Mouse (Mus musculus) hindbrain, embryonic 12.5 days (tissue): ENCODE measurements at regions not wholly inside any gene's neighbourhood (a gene's known extent, or its start where the extent isn't known, plus 50 kb on each side); places are given as distances from the start of the nearest gene placed in this dataset.
A peak's percentile ranks its signal among the peaks of the same experiment; 100 is the strongest.

Experiments used
- ATAC-seq: fragments of 200-750 bp; cut with Nextera tagmentation; 2 replicates; pipeline ENCODE4 v1.8.0; 2017; ENCODE audit warnings: moderate TSS enrichment; ENCODE audit not compliant: low FRiP score
- H3K27ac ChIP-seq: fragments of 300-500 bp; sonication (generic); 2 replicates; pipeline ENCODE4 v1.5.1; 2016; ENCODE audit warnings: mild to moderate bottlenecking
- H3K27me3 ChIP-seq: fragments of 300-500 bp; sonication (generic); 2 replicates; pipeline ENCODE4 v1.6.1; 2016; ENCODE audit warnings: mild to moderate bottlenecking
- H3K36me3 ChIP-seq: fragments of 300-500 bp; sonication (generic); 2 replicates; pipeline ENCODE4 v1.6.1; 2016; ENCODE audit warnings: mild to moderate bottlenecking
- H3K4me1 ChIP-seq: fragments of 300-500 bp; sonication (generic); 2 replicates; pipeline ENCODE4 v1.6.1; 2016
- H3K4me2 ChIP-seq: fragments of 300-500 bp; sonication (generic); replicated peaks from 2 replicates; pipeline ENCODE4 v1.6.1; 2016; ENCODE audit warnings: mild to moderate bottlenecking
- H3K4me3 ChIP-seq: fragments of 300-500 bp; sonication (generic); 2 replicates; pipeline ENCODE4 v1.5.1; 2016; ENCODE audit warnings: mild to moderate bottlenecking
- H3K9ac ChIP-seq: fragments of 300-500 bp; sonication (generic); 2 replicates; pipeline ENCODE4 v1.6.1; 2016; ENCODE audit warnings: mild to moderate bottlenecking, moderate library complexity
- H3K9me3 ChIP-seq: fragments of 300-500 bp; sonication (generic); replicated peaks from 2 replicates; pipeline ENCODE4 v1.6.1; 2016; ENCODE audit warnings: mild to moderate bottlenecking
- WGBS: fragments of 180-500 bp; shearing (Covaris S2); methylation state at CpG from one replicate; pipeline ENCODE4 v1.1.7; 2016; 5-methylcytosine and 5-hydroxymethylcytosine counted together

GRCm38 (mm10) chr1:43360741-43361140 is 83.6 kb upstream of the Nck2 start:
- Histone ChIP-seq H3K27me3 (no peaks in the 10 kb centered on the region), H3K4me2 (0 out of 2 replicates have a peak overlapping the region, but pooled peaks have one; percentile 15), H3K36me3 (no peaks in the 10 kb centered on the region), H3K9ac (no peak overlapping the region), H3K9me3 (no peaks in the 10 kb centered on the region), H3K4me3 (no peak overlapping the region), H3K27ac (peak overlapping the region; percentile 55; the same call in 1 of the 2 replicates), H3K4me1 (peaks cover 35% of the 10 kb centered on the region)
- peak; percentile 35 for ATAC-seq
- WGBS = 9% methylated on average over 4 of the region's 4 CpGs

- no peaks in the 10 kb centered on the region for H3K36me3 ChIP-seq
- H3K27me3 ChIP-seq = no peaks in the 10 kb centered on the region
- 0 out of 2 replicates have a peak, but pooled peaks have one; percentile 24 for ATAC-seq
- no peak overlapping the region for H3K4me2 ChIP-seq
- no peak overlapping the region for H3K27ac ChIP-seq
- no peak overlapping the region for H3K9ac ChIP-seq
- H3K4me3 ChIP-seq = no peak overlapping the region
- H3K9me3 ChIP-seq = no peaks in the 10 kb centered on the region
- WGBS = 17% methylated on average over 3 of the region's 3 CpGs
- H3K4me1 ChIP-seq = peaks cover 35% of the 10 kb centered on the region
Observed at GRCm38 (mm10) chr1:43361455-43361863, 82.9 kb upstream of the Nck2 start.

- Histone ChIP-seq H3K4me2 (no peak overlapping the region), H3K9ac (no peak overlapping the region), H3K27me3 (no peaks in the 10 kb centered on the region), H3K36me3 (no peaks in the 10 kb centered on the region), H3K27ac (no peak overlapping the region), H3K4me3 (no peak overlapping the region), H3K4me1 (peaks cover 35% of the 10 kb centered on the region), H3K9me3 (no peaks in the 10 kb centered on the region)
- WGBS = 49% methylated on average over 5 of the region's 5 CpGs
- ATAC-seq = no peak
Observed at GRCm38 (mm10) chr1:43362136-43362535, 82.2 kb upstream of the Nck2 start.

- Histone ChIP-seq H3K36me3 (no peaks in the 10 kb centered on the region), H3K4me3 (no peak overlapping the region), H3K4me2 (no peak overlapping the region), H3K9me3 (no peaks in the 10 kb centered on the region), H3K4me1 (peaks cover 33% of the 10 kb centered on the region), H3K27me3 (no peaks in the 10 kb centered on the region), H3K9ac (no peak overlapping the region), H3K27ac (no peak overlapping the region)
- 82% methylated on average over 4 of the region's 4 CpGs for WGBS
- ATAC-seq = no peak
Observed at GRCm38 (mm10) chr1:43363178-43363577, 81.2 kb upstream of the Nck2 start.

- Histone ChIP-seq H3K4me3 (no peak overlapping the region), H3K27me3 (no peaks in the 10 kb centered on the region), H3K4me2 (no peak overlapping the region), H3K4me1 (peaks cover 7% of the 10 kb centered on the region), H3K27ac (no peak overlapping the region), H3K9me3 (no peaks in the 10 kb centered on the region), H3K9ac (no peak overlapping the region), H3K36me3 (no peaks in the 10 kb centered on the region)
- 56% methylated on average over 2 of the region's 2 CpGs for WGBS
- 0 out of 2 replicates have a peak, but pooled peaks have one; percentile 26 for ATAC-seq
Observed at GRCm38 (mm10) chr1:43366433-43366832, 77.9 kb upstream of the Nck2 start.

GRCm38 (mm10) chr1:43367151-43367895 is 77.1 kb upstream of the Nck2 start:
- H3K36me3 ChIP-seq = no peaks in the 10 kb centered on the region
- no peak overlapping the region for H3K4me2 ChIP-seq
- H3K27ac ChIP-seq = no peak overlapping the region
- H3K27me3 ChIP-seq = no peaks in the 10 kb centered on the region
- H3K4me3 ChIP-seq = no peak overlapping the region
- 86% methylated on average over 5 of the region's 5 CpGs for WGBS
- H3K9me3 ChIP-seq = no peaks in the 10 kb centered on the region
- H3K4me1 ChIP-seq = no peaks in the 10 kb centered on the region
- H3K9ac ChIP-seq = no peak overlapping the region
- ATAC-seq = no peak

- Histone ChIP-seq H3K4me3 (no peak overlapping the region), H3K9ac (no peak overlapping the region), H3K27me3 (no peaks in the 10 kb centered on the region), H3K4me2 (no peak overlapping the region), H3K4me1 (no peaks in the 10 kb centered on the region), H3K27ac (no peak overlapping the region), H3K36me3 (no peaks in the 10 kb centered on the region), H3K9me3 (no peaks in the 10 kb centered on the region)
- WGBS = 89% methylated on average over 1 of the region's 1 CpGs
- ATAC-seq = no peak
Observed at GRCm38 (mm10) chr1:43371863-43372262, 72.5 kb upstream of the Nck2 start.

GRCm38 (mm10) chr1:43374946-43375345 is 69.4 kb upstream of the Nck2 start:
- Histone ChIP-seq H3K4me3 (no peak overlapping the region), H3K27ac (no peak overlapping the region), H3K9ac (no peak overlapping the region), H3K4me2 (no peak overlapping the region), H3K27me3 (no peaks in the 10 kb centered on the region), H3K4me1 (no peaks in the 10 kb centered on the region), H3K9me3 (no peaks in the 10 kb centered on the region), H3K36me3 (no peaks in the 10 kb centered on the region)
- WGBS = 45% methylated on average over 5 of the region's 5 CpGs
- ATAC-seq = no peak

- Histone ChIP-seq H3K4me2 (no peak overlapping the region), H3K27ac (no peak overlapping the region), H3K4me3 (no peak overlapping the region), H3K9ac (no peak overlapping the region), H3K9me3 (no peaks in the 10 kb centered on the region), H3K27me3 (no peaks in the 10 kb centered on the region), H3K4me1 (no peaks in the 10 kb centered on the region), H3K36me3 (no peaks in the 10 kb centered on the region)
- WGBS = 95% methylated on average over 4 of the region's 4 CpGs
- no peak for ATAC-seq
Observed at GRCm38 (mm10) chr1:43375851-43376250, 68.5 kb upstream of the Nck2 start.

GRCm38 (mm10) chr1:43377491-43378263 is 66.7 kb upstream of the Nck2 start:
- Histone ChIP-seq H3K36me3 (no peaks in the 10 kb centered on the region), H3K27me3 (no peaks in the 10 kb centered on the region), H3K4me1 (no peaks in the 10 kb centered on the region), H3K9ac (no peak overlapping the region), H3K4me2 (no peak overlapping the region), H3K4me3 (no peak overlapping the region), H3K27ac (no peak overlapping the region), H3K9me3 (no peaks in the 10 kb centered on the region)
- WGBS = 96% methylated on average over 4 of the region's 4 CpGs
- no peak for ATAC-seq

- no peak overlapping the region for H3K27ac ChIP-seq
- H3K4me2 ChIP-seq = no peak overlapping the region
- no peak overlapping the region for H3K9ac ChIP-seq
- no peaks in the 10 kb centered on the region for H3K9me3 ChIP-seq
- ATAC-seq = no peak
- H3K36me3 ChIP-seq = no peaks in the 10 kb centered on the region
- H3K4me1 ChIP-seq = no peaks in the 10 kb centered on the region
- H3K4me3 ChIP-seq = no peak overlapping the region
- H3K27me3 ChIP-seq = no peaks in the 10 kb centered on the region
Observed at GRCm38 (mm10) chr1:43385008-43385407, 59.4 kb upstream of the Nck2 start.

- Histone ChIP-seq H3K36me3 (no peaks in the 10 kb centered on the region), H3K4me2 (no peak overlapping the region), H3K27me3 (no peaks in the 10 kb centered on the region), H3K9ac (no peak overlapping the region), H3K4me1 (peaks cover 4% of the 10 kb centered on the region; the same call in 1 of the 2 replicates), H3K27ac (no peak overlapping the region), H3K9me3 (no peaks in the 10 kb centered on the region), H3K4me3 (no peak overlapping the region)
- no peak for ATAC-seq
- 95% methylated on average over 2 of the region's 2 CpGs for WGBS
Observed at GRCm38 (mm10) chr1:43394035-43394434, 50.3 kb upstream of the Nck2 start.
